Mouse (Mus musculus) embryonic fibroblast, embryonic 13.5 days (primary cell): ENCODE measurements at regions not wholly inside any gene's neighbourhood (a gene's known extent, or its start where the extent isn't known, plus 50 kb on each side); places are given as distances from the start of the nearest gene placed in this dataset.

Experiments used
- CTCF ChIP-seq: IDR thresholded peaks from 2 replicates; pipeline ENCODE4 v1.5.1; 2011; ENCODE audit warnings: mild to moderate bottlenecking, control low read depth, low read length, moderate library complexity, borderline replicate concordance; ENCODE audit not compliant: insufficient read depth
- POLR2A ChIP-seq: IDR thresholded peaks from 2 replicates; pipeline ENCODE4 v1.6.1; 2011; ENCODE audit warnings: low read depth, mild to moderate bottlenecking, control low read depth, low read length, moderate library complexity

GRCm38 (mm10) chr6:16550445-16550844 lies 347.8 kb downstream of the Tfec start:
- no peak for TF ChIP-seq POLR2A
- peak; percentile 38; the same call in 1 of the 2 replicates for TF ChIP-seq CTCF
